Mouse (Mus musculus) kidney, postnatal 10 days (tissue): Measurements from ENCODE around the gene Tigd3.

Experiments
- DNase-seq: peaks from one replicate; pipeline ENCODE4 v3.0.0; 2021; ENCODE audit warnings: mixed read lengths

The Tigd3 gene

GRCm38 (mm10) chr19:5845319-5846135 lies 48.4 kb downstream of the Tigd3 start:
- DNase-seq = peak; percentile 97

GRCm38 (mm10) chr19:5844831-5845318 lies 49.1 kb downstream of the Tigd3 start:
- DNase-seq = no peak

- peak; percentile 57 for DNase-seq
These were observed 49.9 kb downstream of the Tigd3 start for GRCm38 (mm10) chr19:5843781-5844691.

- DNase-seq = peak; percentile 59
These were observed 50.9 kb downstream of the Tigd3 start for GRCm38 (mm10) chr19:5842785-5843730.

- DNase-seq = no peak
These were observed 51.8 kb downstream of the Tigd3 start for GRCm38 (mm10) chr19:5841999-5842784.

GRCm38 (mm10) chr19:5841389-5841946 lies 52.5 kb downstream of the Tigd3 start:
- no peak for DNase-seq
